Comparison of ENCODE assay signal across 18 mouse cellular contexts in the genomic region with DNA sequence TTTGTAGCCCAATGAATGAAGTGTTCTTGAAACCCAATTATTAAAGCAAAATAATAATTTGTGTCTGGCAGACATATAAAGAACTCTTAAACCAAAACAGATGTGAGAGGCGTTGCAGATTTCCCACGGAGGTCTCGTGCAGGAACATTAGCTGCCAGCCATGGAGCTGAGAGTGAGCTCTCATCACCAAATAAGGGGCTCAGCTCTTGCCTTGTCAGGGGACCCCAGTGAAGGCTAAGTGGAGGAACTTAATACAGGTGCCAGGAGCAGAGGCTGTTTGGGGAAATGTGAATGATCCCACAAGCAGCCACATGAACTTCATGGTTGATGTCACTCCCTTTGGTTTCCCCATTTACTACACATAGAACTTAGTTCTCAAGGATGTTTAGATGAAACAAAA. TPM values are rescaled to one million over a fixed set of nuclear protein-coding genes. Genes with fewer than 3 reads are reported as not detected.
"Had no signal": no experiment of that assay in that cellular context is flagged by ENCODE, and none has a peak within 500 bp of the region (broad histone marks: within the 10 kb centered on the region; RNA-seq: fewer than 3 reads in every experiment).

No protein-coding gene starts in this region.

- H3K9me3 ChIP-seq: liver, embryonic 13.5 days; liver, embryonic 15.5 days; lung, embryonic 15.5 days; megakaryocyte, embryonic 14.5 days; midbrain, embryonic 13.5 days; midbrain, embryonic 15.5 days; neural tube, embryonic 12.5 days; stomach, embryonic 15.5 days had no signal

- H3K4me1 ChIP-seq: liver, embryonic 13.5 days; liver, embryonic 15.5 days; lung, embryonic 15.5 days; megakaryocyte, embryonic 14.5 days; midbrain, embryonic 13.5 days; midbrain, embryonic 15.5 days; neural tube, embryonic 12.5 days; stomach, embryonic 15.5 days had no signal

- H3K27ac ChIP-seq: liver, embryonic 13.5 days; liver, embryonic 15.5 days; lung, embryonic 15.5 days; macrophage; midbrain, embryonic 13.5 days; midbrain, embryonic 15.5 days; neural tube, embryonic 12.5 days; stomach, embryonic 15.5 days; stomach, postnatal 0 days had no signal

- H3K9ac ChIP-seq: liver, embryonic 13.5 days; liver, embryonic 15.5 days; liver, postnatal 0 days; lung, embryonic 15.5 days; midbrain, embryonic 13.5 days; midbrain, embryonic 15.5 days; neural tube, embryonic 12.5 days; stomach, embryonic 15.5 days had no signal

- DNase-seq: liver, embryonic 13.5 days; liver, postnatal 0 days; right cerebral cortex, postnatal 14 days; thymus, adult 2 months; thymus, postnatal 25 days; thymus, postnatal 4 days had no signal

- H3K36me3 ChIP-seq: liver, embryonic 13.5 days; liver, embryonic 15.5 days; lung, embryonic 15.5 days; midbrain, embryonic 13.5 days; midbrain, embryonic 15.5 days; neural tube, embryonic 12.5 days; stomach, embryonic 15.5 days had no signal

- H3K4me3 ChIP-seq: liver, embryonic 13.5 days; liver, embryonic 15.5 days; lung, embryonic 15.5 days; megakaryocyte, embryonic 14.5 days; midbrain, embryonic 13.5 days; midbrain, embryonic 15.5 days; neural tube, embryonic 12.5 days; stomach, embryonic 15.5 days had no signal

- H3K4me2 ChIP-seq: liver, embryonic 13.5 days; liver, embryonic 15.5 days; lung, embryonic 15.5 days; midbrain, embryonic 11.5 days; midbrain, embryonic 13.5 days; midbrain, embryonic 15.5 days; neural tube, embryonic 12.5 days; stomach, embryonic 15.5 days had no signal

- H3K27me3 ChIP-seq: liver, embryonic 13.5 days; liver, embryonic 15.5 days; lung, embryonic 15.5 days; megakaryocyte, embryonic 14.5 days; midbrain, embryonic 13.5 days; midbrain, embryonic 15.5 days; neural tube, embryonic 12.5 days; stomach, embryonic 15.5 days had no signal

- ATAC-seq: liver, postnatal 0 days; midbrain, embryonic 13.5 days; midbrain, embryonic 15.5 days had no signal

RNA-seq across cellular contexts. Expression of gene Sema3c, which starts 55.5 kb away (rescaled TPM):
- total RNA-seq: monocyte, adult 5-6 weeks; neutrophil, adult 5-6 weeks had no signal
